Mouse (Mus musculus) right cerebral cortex, postnatal 14 days (tissue): Measurements from ENCODE around the gene Oas1a.
"Not testable (repeated sequence)": the region's sequence is repeated elsewhere in the genome, so short reads cannot be mapped to it uniquely, and the experiment has no call there.

Experiments used
- DNase-seq: peaks from one replicate; pipeline ENCODE4 v3.0.0; 2022

Oas1a gene

GRCm38 (mm10) chr5:120892243-120892660, 15.1 kb downstream of the Oas1a start:
- no peak for DNase-seq

- not testable (repeated sequence) for DNase-seq
These were observed 15.6 kb downstream of the Oas1a start for GRCm38 (mm10) chr5:120891566-120892242.

GRCm38 (mm10) chr5:120890991-120891390, 16.3 kb downstream of the Oas1a start:
- no peak for DNase-seq

- DNase-seq = no peak
These were observed 17.3 kb downstream of the Oas1a start for GRCm38 (mm10) chr5:120890026-120890425.

GRCm38 (mm10) chr5:120888294-120888815, 19.0 kb downstream of the Oas1a start:
- not testable (repeated sequence) for DNase-seq

GRCm38 (mm10) chr5:120887831-120888230, 19.5 kb downstream of the Oas1a start:
- DNase-seq = no peak

GRCm38 (mm10) chr5:120887413-120887812, 19.9 kb downstream of the Oas1a start, which contains the start of gene Oas1g:
Oas1g (minus strand) TSS chr5:120887613.
- not testable (repeated sequence) for DNase-seq

GRCm38 (mm10) chr5:120881681-120882080, 25.6 kb downstream of the Oas1a start:
- not testable (repeated sequence) for DNase-seq

GRCm38 (mm10) chr5:120878803-120879202, 28.5 kb downstream of the Oas1a start:
- DNase-seq = not testable (repeated sequence)

- not testable (repeated sequence) for DNase-seq
These were observed 29.9 kb downstream of the Oas1a start for GRCm38 (mm10) chr5:120877407-120877806.

GRCm38 (mm10) chr5:120876839-120877238, 30.5 kb downstream of the Oas1a start:
- DNase-seq = not testable (repeated sequence)

GRCm38 (mm10) chr5:120871469-120871868, 35.9 kb downstream of the Oas1a start:
- no peak for DNase-seq

GRCm38 (mm10) chr5:120870782-120871181, 36.5 kb downstream of the Oas1a start:
- no peak for DNase-seq

- DNase-seq = no peak
These were observed 37.2 kb downstream of the Oas1a start for GRCm38 (mm10) chr5:120870081-120870480.

- no peak for DNase-seq
These were observed 37.8 kb downstream of the Oas1a start for GRCm38 (mm10) chr5:120869436-120870015.

GRCm38 (mm10) chr5:120865336-120865860, 41.9 kb downstream of the Oas1a start:
- no peak for DNase-seq

- DNase-seq = no peak
These were observed 46.2 kb downstream of the Oas1a start, which contains the start of gene Oas1h for GRCm38 (mm10) chr5:120861121-120861520. Oas1h (plus strand) TSS chr5:120861421.

GRCm38 (mm10) chr5:120859241-120859640, 48.1 kb downstream of the Oas1a start:
- peak; percentile 25 for DNase-seq

GRCm38 (mm10) chr5:120849601-120850136, 57.7 kb downstream of the Oas1a start:
- peak; percentile 18 for DNase-seq

GRCm38 (mm10) chr5:120847067-120847466, 60.3 kb downstream of the Oas1a start, which contains the start of gene Oas1f:
Oas1f (plus strand) TSS chr5:120847367.
- DNase-seq = no peak
